Mouse (Mus musculus): ENCODE measurements around the gene Fabp1.

Fabp1 gene

DNA sequence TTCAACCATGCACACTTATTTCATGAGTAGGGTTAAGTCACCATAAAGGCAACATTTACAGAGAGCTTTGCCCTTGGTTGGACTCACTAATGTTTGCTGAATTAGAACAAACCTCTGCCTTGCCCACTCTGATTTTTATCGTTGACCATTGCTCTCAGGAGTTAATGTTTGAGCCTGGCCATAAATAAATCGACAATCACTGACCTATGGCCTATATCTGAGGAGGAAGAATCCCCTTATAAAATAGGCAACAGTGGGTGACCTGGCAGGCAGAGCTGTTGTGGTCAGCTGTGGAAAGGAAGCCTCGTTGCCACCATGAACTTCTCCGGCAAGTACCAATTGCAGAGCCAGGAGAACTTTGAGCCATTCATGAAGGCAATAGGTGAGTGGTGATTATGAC lies at the start of gene Fabp1:
TSS of gene Fabp1 (plus strand) at position 216 of the 400 bp plus-strand sequence.
- no peak for DNase-seq (ENCODE audit: extremely low spot score, low spot score)

GRCm38 (mm10) chr6:71151098-71151497 lies 48.5 kb upstream of the Fabp1 start:
- DNase-seq (ENCODE audit: extremely low spot score, low spot score), result no peak

DNA sequence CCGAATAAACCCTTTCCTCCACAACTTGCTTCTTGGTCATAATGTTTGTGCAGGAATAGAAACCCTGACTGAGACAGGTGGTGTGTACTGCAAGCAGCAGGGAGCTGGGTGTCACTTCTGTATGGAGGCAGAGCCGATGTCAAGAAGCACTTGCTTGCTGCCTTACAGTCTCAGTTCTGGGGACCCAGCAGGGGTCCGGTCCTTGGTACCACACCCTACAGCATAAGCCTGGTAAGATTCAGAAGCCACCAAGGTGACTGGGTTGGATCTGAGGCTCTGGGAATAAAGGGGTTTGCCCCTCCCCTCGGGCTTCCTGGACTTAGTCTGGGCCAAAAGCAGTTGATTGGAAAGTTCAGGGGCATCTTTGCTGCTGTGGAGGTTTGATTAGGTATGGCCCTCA lies 46.1 kb upstream of the Fabp1 start:
- DNase-seq (ENCODE audit: extremely low spot score, low spot score), result no peak

DNA sequence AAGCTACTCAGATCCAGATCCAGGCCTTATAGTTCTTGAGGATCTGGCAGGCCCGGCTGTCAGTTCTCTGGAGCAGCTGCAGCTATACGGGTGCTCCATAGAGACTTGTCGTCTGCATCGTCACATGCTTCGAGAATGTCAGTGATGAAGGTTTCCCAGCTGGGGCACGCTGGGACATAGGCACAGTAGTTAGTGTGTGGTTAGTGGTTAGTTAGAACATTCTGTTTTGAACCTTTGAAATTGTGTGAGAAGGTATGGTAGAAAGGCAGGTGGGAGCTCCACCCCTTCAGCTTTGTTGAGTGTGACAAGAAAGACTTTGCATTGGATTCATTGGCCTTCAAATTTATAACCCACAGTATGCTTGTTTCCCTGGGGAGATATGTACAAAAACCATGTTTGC lies 44.8 kb upstream of the Fabp1 start:
- DNase-seq (ENCODE audit: extremely low spot score, low spot score), result no peak

GRCm38 (mm10) chr6:71156674-71157326 lies 42.8 kb upstream of the Fabp1 start:
- peak; percentile 39 for DNase-seq (ENCODE audit: extremely low spot score, low spot score)

GRCm38 (mm10) chr6:71161290-71161689 lies 38.3 kb upstream of the Fabp1 start:
- no peak for DNase-seq (ENCODE audit: extremely low spot score, low spot score)

GRCm38 (mm10) chr6:71162269-71162668 lies 37.4 kb upstream of the Fabp1 start:
- no peak for DNase-seq (ENCODE audit: extremely low spot score, low spot score)

DNA sequence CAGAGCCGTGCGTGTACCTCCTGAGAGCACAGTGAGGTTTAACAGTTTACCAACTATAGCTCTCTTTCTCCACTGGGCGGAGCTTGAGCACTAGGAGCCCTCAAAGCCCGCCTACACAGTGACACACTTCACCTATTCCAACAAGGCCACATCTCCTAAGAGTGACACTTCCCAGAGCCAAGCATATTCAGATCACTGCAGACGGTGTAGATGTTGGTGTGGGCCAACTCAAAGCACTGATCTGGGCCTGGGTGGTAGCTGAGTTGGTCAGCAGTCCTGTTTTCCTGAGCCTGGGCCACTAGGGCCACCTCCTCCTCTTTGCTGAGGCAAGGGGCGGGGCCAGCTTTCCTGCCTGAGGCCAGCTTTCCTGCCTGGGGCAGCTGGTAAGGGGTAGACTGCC lies 35.2 kb upstream of the Fabp1 start:
- no peak for DNase-seq (ENCODE audit: extremely low spot score, low spot score)

DNA sequence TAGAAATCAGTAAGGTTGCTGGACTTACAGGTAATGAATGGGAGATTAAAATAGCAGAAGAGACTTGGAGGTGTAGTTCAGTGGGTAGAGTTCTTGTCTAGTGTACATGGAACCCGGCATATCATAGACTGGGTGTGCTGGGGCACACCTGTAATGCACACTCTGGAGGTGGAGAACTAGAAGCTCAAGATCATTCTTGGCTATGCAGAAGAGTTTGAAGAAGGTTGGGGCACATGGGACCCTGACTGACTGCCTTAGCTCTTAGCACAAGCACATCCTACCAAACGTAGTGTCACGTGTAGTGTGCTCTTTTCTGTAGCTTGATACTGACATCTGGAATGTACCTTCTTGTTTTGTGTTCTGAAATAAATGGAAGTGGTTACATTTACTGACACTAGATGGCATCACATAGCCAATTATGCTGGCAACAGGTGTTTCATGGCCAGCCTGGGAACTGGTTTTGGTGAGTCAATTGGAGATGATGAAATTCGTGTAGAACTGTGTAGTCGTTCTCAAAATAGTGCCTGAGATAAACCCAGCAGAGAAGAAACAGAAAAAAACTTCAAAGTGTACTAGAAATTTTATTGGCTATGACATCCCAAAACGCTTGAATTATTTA lies 33.0 kb upstream of the Fabp1 start:
- DNase-seq (ENCODE audit: extremely low spot score, low spot score), result no peak

DNA sequence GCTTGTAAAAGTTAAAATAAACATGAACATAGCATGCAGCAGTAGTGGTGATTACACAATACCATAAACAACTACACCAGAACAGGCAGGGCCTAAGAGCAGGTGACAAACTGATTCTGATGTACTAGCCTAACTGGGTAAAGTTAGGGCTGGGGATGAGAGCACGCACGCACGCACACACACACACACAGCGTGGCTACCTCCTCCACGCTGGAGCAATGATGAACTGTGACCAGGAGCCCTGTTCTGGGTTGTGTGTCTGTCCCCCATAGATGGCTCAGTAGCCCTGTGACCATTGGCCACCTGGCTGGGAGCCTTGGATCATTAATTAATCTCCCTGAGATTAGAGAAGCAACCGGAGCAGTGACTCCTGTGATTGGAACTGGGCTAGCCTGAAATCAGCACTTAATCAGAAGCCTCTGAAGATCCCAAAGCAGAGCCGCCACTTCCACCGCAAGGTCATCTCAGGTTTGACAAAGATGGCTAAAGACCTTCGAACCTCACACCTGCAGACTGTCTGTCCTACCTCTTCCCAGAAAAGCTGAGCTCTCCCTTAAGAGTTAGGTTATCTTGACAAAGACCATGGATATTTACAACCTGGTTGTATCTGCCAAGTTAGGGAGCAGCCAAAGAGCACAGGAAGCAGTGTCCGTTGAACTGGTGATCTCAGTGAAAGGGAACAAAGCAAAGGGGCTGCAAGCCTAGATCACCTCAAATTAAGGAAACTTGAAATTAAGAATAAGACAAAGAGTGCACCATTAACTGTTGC lies 26.6 kb upstream of the Fabp1 start:
- no peak for DNase-seq (ENCODE audit: extremely low spot score, low spot score)

DNA sequence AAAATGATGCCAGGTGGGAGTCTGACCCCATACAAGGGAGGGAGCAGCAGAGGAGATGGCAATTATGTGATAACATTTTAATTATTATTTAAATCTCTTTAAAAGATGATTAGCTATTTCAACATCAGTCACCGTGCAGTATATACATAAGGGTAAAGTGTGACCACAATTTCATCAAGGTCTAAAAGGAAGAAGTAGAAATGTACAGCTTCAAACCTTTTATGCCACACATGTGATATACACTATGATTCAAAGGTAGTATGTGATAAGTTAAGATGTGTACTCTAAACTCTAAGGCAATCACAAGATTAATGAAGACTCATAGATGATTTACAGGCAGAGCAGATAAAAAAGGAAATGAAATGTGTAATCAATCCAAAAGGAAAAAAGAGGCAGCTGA lies 19.0 kb upstream of the Fabp1 start:
- DNase-seq (ENCODE audit: extremely low spot score, low spot score), result no peak

- no peak for DNase-seq (ENCODE audit: extremely low spot score, low spot score)
These were observed 14.6 kb upstream of the Fabp1 start for GRCm38 (mm10) chr6:71184941-71185604.

DNA sequence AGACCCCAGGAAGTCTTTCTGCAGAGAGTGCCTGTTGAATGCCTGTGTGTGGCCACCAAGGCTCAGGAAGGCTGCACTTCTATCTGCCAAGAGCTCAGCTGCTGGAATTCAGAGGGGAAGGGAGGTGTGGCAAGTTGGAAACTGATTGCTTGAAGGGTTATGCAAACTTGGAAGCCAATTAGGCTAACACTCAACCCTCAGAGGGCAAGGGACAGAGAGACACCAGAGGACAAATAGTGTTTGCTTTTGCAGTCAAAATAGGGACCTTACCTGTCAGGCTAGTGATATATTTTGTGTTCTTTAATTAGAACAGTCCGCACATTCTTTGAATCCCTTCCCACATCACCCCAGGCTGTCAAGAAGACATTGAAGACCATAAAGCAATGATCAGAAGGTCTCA lies 10.0 kb upstream of the Fabp1 start:
- DNase-seq (ENCODE audit: extremely low spot score, low spot score), result no peak

- no peak for DNase-seq (ENCODE audit: extremely low spot score, low spot score)
These were observed 9.1 kb upstream of the Fabp1 start for GRCm38 (mm10) chr6:71190501-71190900.

- DNase-seq (ENCODE audit: extremely low spot score, low spot score), result no peak
These were observed 6.4 kb upstream of the Fabp1 start for GRCm38 (mm10) chr6:71193151-71193740.

GRCm38 (mm10) chr6:71196107-71196506 lies 3.5 kb upstream of the Fabp1 start:
- no peak for DNase-seq (ENCODE audit: extremely low spot score, low spot score)

GRCm38 (mm10) chr6:71197636-71198535 lies 1.7 kb upstream of the Fabp1 start:
- no peak for DNase-seq (ENCODE audit: extremely low spot score, low spot score)

DNA sequence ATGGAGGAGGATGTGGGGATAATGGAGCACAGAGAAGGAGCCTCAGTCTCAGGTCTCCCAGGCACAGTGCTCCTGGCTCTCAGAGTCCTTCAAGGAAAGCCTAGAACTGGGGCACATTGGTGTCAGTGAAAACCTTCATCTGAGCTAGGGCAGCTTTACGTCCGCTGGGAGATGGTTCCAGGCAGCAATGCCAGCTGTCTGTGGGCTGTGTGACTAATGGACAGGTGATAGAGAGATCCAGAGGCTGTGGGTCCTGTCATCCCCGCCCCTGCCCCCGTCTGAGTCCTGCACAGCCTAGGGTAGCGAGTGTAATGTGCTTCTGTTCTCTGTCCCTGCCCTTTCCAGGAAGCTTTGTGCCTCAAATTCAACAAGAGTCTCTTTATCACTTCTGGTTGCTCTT lies 2.3 kb downstream of the Fabp1 start:
- DNase-seq (ENCODE audit: extremely low spot score, low spot score), result no peak

DNA sequence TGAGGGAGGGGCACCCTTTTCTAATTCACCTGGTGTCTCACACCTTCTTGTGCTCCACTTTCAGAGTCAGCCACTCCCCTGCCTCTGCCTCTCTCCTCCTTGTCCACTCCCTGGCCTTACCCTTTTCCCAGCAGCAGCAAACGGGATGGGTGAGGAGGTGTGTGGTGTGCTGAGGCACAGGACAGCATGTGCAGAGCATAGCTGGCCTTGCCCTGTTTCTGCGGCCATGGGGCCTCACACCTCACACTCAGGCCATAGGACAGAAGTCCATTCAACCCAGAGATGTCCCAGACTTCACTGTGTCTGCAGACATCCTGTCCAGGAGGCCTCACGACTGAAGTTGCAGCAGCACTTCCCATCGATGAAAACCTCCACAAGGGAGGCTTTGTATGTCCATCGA lies 4.0 kb downstream of the Fabp1 start:
- no peak for DNase-seq (ENCODE audit: extremely low spot score, low spot score)

DNA sequence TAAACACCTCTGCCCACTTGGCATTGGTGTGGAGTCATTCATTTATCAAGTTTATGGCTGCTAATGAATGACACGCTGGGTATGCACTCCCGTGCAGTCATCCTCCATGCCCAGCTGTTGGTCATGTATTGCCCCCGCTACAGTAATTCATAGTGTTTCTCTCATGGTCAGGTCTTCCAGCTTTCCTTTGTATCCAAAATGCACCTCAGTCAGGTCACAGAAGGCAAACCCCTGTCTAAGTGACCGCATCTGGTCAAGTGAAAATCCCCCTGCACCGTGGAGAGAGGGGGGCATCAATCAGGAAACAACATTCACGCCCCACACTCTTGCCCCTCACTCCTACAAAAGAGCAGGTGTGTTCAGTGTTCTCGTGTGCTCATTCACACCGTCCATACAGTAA lies 4.5 kb downstream of the Fabp1 start:
- DNase-seq (ENCODE audit: extremely low spot score, low spot score), result no peak

GRCm38 (mm10) chr6:71208691-71209090 lies 9.1 kb downstream of the Fabp1 start:
- DNase-seq (ENCODE audit: extremely low spot score, low spot score), result no peak

Measured in neural tube, embryonic 10.5 days (tissue).